Mouse (Mus musculus) left cerebral cortex, adult 11 months (tissue): ENCODE data around the gene Capn12.
"Not testable (repeated sequence)": the region's sequence is repeated elsewhere in the genome, so short reads cannot be mapped to it uniquely, and the experiment has no call there.

ENCODE experiments used
- DNase-seq: peaks from one replicate; pipeline ENCODE4 v3.0.0; 2022; ENCODE audit warnings: low spot score

Capn12 gene

GRCm38 (mm10) chr7:28881199-28881598 is at the start of gene Capn12:
TSS of gene Capn12 (plus strand) at chr7:28881422.
- DNase-seq: no peak

GRCm38 (mm10) chr7:28832137-28832536 is 49.1 kb upstream of the Capn12 start:
- DNase-seq: no peak

DNA sequence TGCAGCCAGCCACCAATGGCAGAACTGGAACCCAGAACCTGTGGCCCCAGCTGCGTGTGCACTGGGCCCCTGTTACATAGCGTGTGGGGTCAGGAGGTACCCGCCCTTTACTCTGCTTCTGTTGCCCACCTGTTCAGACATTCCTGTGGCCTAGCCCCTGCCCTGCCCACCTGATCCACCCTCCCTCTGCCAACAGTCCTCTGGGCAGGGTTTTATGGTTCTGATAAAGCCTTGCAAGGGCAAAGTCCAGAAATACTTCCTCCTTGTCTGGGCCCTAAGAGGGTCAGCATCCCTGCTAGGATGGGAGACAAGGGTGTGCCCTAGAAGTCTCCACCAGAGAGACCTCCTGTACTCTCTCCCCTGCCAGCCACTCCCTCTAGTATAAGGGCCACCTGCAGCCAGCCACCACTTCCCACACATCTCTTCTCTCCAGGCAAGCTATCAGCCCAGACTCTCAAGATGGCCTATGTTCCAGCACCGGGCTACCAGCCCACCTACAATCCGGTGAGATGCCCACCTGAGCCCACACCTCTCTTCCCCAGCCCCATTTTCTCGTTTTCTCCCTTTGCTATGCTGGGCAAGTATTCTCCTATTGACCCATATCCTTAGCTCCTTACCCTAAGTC is 47.4 kb upstream of the Capn12 start, which contains the start of gene Lgals4:
Lgals4 (plus strand) TSS at position 132 of the 625 bp plus-strand sequence.
- no peak for DNase-seq

DNA sequence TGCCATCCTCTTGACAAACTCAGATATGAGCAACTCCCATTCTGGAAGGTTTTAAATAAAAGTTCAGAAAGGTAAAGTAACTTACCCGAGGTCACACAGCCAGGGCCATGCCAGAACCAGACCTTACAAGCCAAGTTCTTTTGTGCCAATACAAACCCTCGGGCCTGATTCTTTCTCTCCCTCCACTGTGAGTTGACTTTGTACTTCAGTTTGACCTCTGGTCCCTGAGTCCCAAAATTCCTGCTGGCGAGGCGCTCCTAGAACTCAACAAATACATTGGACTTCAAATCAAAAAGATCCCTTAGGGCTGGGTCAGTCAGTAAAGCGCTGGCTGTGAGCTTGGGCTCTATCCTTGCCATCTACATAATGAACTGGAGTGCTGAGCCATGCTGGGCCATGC is 44.3 kb upstream of the Capn12 start:
- DNase-seq: no peak

- no peak for DNase-seq
These were observed 42.9 kb upstream of the Capn12 start for GRCm38 (mm10) chr7:28838331-28838730.

- DNase-seq: no peak
These were observed 33.9 kb upstream of the Capn12 start for GRCm38 (mm10) chr7:28847273-28847672.

- DNase-seq: no peak
These were observed 31.5 kb upstream of the Capn12 start for GRCm38 (mm10) chr7:28849700-28850236.

DNA sequence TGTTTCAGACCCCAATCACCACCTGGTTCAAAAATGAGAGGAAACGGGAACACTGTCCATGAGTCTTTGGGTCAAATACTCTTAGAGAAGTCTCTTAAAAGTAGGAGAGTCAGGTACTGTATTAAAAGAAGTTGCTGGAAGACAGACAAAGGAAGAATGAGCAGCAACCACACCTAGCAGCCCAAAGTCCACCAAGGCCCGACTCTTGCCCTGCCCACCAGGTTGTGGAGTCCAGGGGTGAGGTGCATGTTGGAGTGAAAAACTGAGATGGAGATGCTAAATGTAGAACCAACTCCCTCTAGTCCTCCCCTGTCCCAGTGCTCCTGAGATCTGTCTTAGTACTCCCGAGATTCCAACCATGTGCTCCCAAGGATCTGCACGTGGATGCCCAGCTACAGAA is 30.6 kb upstream of the Capn12 start:
- no peak for DNase-seq

DNA sequence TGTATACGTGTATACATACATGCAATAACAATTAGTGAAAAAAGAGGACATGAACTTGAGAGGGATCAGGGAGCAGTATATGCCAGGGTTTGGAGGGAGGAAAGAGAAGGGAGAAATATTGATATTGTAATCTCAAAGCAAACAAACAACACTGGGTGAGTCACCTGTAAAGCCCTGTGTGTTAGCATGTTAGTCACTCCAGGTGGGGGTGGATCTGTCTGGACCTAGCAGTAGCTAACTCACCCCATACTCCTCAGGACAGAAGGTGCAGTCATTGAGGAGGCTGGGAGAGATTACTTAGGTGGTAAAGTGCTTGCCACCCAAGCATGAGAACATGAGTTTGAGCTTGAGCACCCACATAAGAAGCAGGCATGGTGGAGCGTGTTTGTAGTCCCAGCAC is 21.3 kb upstream of the Capn12 start:
- DNase-seq: no peak

DNA sequence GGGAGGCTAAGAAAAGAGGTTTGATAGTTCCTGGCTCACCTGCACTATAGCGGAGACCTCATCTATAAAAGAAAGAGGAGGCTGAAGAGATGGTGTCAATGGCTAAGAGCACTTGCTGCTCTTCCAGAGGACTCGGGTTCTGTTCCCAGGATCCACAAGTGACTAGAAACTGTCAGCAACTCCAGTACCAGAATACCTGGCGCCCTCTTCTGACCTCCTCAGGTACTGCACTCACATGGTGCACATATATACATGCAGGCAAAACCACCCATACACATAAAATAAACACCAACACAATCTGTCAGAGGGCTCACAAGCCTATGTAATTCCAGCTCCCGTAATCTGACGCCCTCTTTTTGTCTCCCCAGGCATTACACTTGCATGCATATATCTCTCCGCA is 20.3 kb upstream of the Capn12 start:
- DNase-seq: no peak

DNA sequence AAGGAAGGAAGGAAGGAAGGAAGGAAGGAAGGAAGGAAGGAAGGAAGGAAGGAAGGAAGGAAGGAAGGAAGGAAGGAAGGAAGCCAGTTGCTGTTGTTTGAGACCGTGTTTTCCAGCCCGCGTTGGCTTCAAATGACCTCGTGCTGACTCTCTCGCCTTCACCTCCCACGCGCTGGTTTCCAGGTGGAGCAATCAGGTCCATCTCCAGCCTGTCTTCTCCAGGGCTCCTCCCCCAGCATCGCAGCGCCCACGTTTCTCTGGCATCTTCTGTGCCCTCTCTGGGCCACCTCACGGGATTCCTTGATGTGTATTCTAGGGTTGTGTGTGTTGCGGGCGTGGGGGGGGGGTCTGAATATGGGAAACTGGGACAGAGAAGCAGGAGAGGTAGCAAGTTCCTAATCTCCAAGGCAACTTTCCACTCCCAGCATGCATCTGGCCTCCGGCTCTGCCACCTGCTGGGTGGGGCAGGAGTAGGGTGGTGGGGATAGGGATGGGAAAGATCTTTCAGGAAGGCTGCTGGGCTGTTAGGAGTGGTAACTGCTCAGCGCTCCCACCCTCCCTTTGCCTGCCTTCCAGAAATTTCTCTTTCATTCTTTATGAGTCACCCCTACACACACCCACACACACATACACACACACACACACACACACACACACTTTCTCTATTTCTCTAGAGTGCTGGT is 18.3 kb upstream of the Capn12 start:
- peak; percentile 55 for DNase-seq

- DNase-seq: no peak
These were observed 17.7 kb upstream of the Capn12 start, which contains the start of gene Lgals7 for GRCm38 (mm10) chr7:28863540-28863939. TSS of gene Lgals7 (plus strand) at chr7:28863853.

GRCm38 (mm10) chr7:28864288-28864750 is 16.9 kb upstream of the Capn12 start:
- DNase-seq: no peak

DNA sequence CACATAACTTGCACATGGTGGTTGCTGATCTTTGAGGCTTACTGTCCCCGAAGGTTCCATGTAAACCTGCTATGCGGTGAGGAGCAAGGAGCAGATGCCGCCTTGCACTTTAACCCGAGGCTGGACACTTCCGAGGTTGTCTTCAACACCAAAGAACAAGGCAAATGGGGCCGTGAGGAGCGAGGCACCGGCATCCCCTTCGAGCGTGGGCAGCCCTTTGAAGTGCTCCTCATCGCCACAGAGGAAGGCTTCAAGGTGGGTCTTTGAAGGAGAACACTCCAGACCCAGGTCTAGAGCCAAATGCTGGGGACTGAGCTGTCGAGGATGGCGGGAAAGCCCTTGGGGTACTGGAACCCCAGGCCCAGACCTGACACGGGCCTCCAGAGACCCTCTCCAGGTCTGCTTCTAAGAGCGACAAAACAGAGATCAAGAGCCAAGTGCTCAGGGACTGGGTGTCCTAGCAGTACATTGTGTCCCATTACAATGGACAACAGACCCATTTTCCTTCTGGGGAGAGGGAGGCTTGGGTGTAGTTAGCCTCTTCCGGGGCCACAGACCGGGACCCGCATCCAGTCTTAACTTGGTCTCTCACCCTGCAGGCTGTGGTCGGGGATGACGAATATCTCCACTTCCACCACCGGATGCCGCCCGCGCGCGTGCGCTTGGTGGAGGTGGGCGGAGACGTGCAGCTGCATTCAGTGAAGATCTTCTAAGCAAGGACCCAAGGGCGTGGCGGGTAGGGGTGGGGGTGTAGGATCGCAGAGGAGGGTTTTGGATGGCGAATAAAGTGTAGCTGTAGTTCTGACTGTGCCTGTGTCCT is 15.5 kb upstream of the Capn12 start:
- peak; percentile 74 for DNase-seq

DNA sequence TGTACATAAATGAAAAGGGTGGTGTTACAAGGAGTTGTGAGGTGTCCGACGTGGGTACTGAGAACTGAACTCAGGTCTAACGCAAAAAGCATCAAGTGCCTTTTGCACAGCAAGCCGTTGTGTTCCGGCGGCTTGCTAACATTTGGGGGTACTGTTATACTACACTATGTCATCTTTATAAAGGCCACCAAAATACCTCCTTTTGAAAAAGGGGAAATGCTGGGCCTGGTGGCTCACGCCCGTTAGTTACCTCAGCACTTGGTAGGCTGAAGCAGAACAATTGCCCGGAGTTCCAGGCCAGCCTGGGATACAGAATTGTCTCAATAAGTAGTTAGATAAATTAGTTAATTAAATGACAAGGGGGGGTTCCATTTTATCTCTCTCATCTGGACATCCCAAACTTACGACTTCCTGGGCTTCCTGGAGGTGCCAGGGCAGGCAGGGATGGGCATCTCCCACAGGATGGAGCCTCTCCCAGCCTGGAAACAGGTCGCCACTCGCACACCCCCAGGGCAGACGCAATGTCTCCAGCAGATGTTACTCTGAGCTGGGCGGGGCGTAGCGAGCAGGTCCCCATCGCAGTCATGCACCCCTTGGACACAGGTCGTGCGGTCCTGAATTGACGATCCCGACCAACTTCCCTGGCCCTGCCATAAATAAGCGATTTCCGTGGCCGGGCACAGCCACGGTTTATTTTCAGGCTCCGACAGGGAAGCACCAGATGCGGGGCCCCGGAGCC is 14.3 kb upstream of the Capn12 start:
- no peak for DNase-seq

DNA sequence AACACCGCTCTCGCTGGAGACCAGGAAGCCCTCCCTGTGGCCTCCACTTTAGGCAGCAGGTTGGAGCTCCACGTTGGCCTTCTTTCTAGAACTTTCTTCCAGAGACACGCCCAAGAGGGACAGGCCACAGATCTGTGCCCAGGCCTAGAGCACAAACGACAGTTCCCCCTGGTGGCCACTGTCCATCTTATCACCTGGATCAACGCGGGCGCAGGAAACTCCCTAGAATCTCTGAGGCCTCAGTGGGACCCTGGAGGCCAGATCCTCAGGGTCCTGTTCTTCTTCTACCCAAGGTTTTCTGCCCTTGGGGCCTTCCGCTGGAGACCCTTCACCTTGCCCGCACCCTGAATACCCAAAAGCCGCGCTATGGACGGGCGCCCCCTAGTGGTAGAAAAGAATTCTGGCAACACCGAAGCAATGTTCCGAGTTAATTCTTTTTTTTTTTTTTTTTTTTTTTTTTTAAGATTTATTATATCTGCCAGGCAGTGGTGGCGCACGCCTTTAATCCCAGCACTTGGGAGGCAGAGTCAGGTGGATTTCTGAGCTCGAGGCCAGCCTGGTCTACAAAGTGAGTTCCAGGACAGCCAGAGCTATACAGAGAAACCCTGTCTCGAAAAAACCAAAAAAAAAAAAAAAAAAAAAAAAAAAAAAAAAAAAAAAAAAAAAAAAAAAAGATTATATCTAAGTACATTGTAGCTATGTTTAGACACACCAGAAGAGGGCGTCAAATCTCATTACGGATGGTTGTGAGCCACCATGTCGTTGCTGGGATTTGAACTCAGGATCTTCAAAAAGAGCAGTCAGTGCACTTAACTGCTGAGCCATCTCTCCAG is 13.5 kb upstream of the Capn12 start:
- DNase-seq: not testable (repeated sequence)

DNA sequence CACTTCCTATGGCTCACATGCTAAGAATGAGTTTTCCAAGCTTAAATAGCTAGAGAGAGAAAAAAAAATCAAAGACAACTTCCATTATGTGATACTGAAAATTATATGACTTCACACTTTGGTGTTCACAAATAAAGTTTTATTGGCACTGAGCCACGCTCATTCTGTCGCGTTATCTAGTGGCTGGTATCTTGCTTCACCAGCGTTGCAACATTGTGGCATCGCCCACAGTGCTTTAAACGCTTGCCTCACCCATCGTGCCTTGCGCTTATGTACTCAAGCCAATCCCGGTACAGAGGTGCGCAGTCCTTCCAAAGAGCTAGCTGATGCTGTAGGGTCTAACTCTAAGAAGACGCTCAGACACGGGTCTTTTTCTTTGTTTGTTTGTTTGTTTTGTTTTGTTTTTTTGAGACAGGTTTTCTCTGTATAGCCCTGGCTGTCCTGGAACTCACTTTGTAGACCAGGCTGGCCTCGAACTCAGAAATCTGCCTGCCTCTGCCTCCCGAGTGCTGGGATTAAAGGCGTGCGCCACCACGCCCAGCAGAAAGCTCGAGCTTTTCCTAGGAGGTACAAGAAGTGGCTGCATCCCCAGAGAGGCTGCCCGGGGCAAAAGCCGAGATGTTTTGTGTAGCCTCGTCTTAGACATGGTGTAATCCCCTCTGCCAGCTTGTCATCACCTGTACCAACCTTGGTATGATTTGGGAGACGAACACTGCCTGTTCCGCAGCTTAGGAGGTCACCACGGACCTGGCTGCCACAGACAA is 10.1 kb upstream of the Capn12 start:
- no peak for DNase-seq

- no peak for DNase-seq
These were observed 6.7 kb upstream of the Capn12 start for GRCm38 (mm10) chr7:28874565-28874964.

- no peak for DNase-seq
These were observed 5.1 kb upstream of the Capn12 start for GRCm38 (mm10) chr7:28876099-28876498.

- no peak for DNase-seq
These were observed 4.1 kb upstream of the Capn12 start for GRCm38 (mm10) chr7:28877155-28877554.
